Mouse (Mus musculus): ENCODE results near the gene Nacc2. TPM values are rescaled to one million over a fixed set of nuclear protein-coding genes. Genes with fewer than 3 reads are reported as not detected.

Nacc2 gene
- total RNA-seq, 4 experiments from 2014 or later = 42.6 to 58.0 (median 46.9) TPM

Other genes starting within 250 kb of the Nacc2 start
- 10 to 100 TPM; 36.7 to 45.2 (median 39.8) TPM for gene Camsap1, start 139.9 kb downstream of the Nacc2 start, total RNA-seq (2022)
- 10 to 100 TPM; 24.8 to 39.8 (median 29.9) TPM for gene Ubac1, start 101.5 kb downstream of the Nacc2 start, total RNA-seq (2022)
- 1 to 10 TPM in 2 of 4 experiments, under 1 TPM in 1, not detected in 1; 0.48 to 6.4 (median 4.0) TPM for gene Lhx3, start 85.1 kb upstream of the Nacc2 start, total RNA-seq (2022)
- 10 to 100 TPM; 25.2 to 28.7 (median 26.6) TPM for gene Qsox2, start 114.3 kb upstream of the Nacc2 start, total RNA-seq (2022)
- gene Ccdc187, start 171.3 kb upstream of the Nacc2 start, total RNA-seq (2022) = 1 to 10 TPM in 3 of 4 experiments, under 1 TPM in 1; 0.32 to 4.1 (median 2.2) TPM
- gene Gpsm1, start 192.3 kb upstream of the Nacc2 start, total RNA-seq (2022) = 10 to 100 TPM; 10.7 to 41.6 (median 24.6) TPM
- 10 to 100 TPM; 21.0 to 23.8 (median 21.9) TPM for gene Dnlz, start 228.9 kb upstream of the Nacc2 start, total RNA-seq (2022)
- 1 to 10 TPM; 1.1 to 3.4 (median 2.2) TPM for gene Card9, start 237.7 kb upstream of the Nacc2 start, total RNA-seq (2022)